Mouse (Mus musculus): ENCODE results near the gene Olfr1352.

DNA sequence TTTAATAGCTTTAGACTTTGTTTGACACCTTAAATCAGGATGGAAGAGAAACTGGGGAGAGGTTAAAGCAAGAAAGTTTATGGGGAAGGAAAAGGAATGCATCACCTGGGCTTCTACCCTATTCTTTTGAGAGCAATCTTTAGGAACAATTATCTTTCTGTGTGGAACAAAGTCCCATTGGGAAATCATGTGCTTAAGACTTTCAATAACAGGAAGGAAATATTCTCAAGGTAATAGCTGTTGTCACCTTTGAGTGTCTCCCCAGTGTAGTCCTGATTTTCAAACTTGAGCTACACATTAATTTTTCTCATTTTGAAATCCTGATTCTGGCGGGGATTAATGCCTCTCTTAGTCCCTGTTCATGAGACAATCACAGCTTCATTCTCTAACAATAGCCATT, 31.3 kb downstream of the Olfr1352 start, which contains the start of gene Olfr1351:
- TF ChIP-seq GATA1 (IDR thresholded peaks at IDR 0.05; ENCODE audit: low read depth, low read length) (no peak), EP300 (IDR thresholded peaks at IDR 0.05; ENCODE audit: low read depth in 1 of 2, low read length in 2 of 2) (no peak), POLR2AphosphoS2 (IDR thresholded peaks at IDR 0.05; ENCODE audit: low read length) (no peak), NELFE (IDR thresholded peaks at IDR 0.05; ENCODE audit: low read depth, low read length) (no peak), MAX (IDR thresholded peaks at IDR 0.05; ENCODE audit: low read length) (no peak), HCFC1 (IDR thresholded peaks at IDR 0.05; ENCODE audit: low read depth, low read length) (no peak), SIN3A (IDR thresholded peaks at IDR 0.05; ENCODE audit: low read length) (no peak)

Measured in MEL (cell line).